Mouse (Mus musculus): ENCODE data around the gene Srf.

DNA sequence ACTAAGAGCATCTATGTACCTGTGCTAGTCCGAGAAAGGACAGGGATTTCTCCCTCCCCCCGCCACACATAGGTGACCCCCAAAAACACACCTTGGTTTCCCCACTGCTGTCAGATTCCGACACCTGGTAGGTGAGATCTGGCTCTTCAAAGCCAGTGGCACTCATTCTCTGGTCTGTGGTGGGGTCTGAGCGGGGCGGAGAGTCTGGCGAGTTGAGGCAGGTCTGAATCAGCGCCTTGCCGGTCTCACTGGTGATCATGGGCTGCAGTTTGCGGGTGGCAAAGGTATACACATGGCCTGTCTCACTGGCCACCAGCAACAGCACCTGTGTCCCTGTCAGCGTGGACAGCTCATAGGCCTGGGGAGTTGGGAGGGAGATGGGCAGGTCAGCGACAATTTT, 2.5 kb downstream of the Srf start:
- TF ChIP-seq CTCF (IDR thresholded peaks at IDR 0.05; ENCODE audit: low read depth) (no peak), EP300 (IDR thresholded peaks at IDR 0.05; ENCODE audit: low read depth) (no peak)

Measured in liver, postnatal 0 days (tissue).